Mouse (Mus musculus) MN1 (cell line): ENCODE measurements around the gene Hs6st1.

ENCODE experiments used
- DNase-seq: peaks from one replicate; pipeline ENCODE4 v3.0.0-alpha.2; 2016; ENCODE audit warnings: low spot score

The Hs6st1 gene

DNA sequence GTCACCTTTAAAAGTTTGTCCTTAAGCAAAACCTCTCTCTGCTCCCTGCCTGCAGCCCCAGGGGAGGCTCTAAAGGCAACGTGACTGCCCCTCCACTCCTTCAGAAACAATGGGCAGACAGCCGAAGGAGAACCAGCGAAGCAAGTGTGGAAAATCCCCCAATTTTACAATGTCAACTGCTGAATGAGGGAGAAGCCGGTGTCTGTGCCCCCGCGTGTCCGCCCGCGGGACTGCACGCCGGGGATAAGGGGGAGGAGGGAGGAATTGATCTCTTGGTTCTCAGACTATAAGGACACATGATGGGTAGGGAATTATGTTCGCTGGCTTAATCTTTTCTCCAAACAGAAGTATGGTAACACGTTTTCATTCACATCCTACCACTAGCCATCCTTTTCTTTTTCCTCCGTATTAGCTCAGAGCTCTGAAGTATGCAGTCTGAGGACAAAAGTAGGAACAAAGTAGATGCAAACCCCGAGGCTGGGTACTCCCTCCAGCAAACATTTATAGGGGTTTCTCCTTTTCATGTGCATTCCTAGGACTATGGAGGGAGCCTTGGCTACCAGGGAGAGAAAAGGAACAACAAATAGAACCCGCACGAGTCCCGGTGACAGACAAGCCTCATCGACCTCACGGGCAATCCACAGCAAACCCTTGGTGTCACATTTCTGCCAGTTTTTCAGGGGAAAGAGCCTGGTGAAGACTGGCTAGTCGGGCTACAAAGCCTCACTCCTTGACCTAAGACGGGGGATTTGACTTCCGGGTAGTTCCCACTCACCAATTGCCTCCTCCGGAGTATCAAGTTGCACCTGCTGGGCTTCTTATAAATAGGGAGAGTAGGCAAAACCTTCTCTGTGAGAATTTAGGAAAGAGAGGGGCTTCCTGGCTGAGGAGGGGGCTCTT is 3.1 kb upstream of the Hs6st1 start:
- DNase-seq = peak; percentile 96

- DNase-seq = no peak
Measured at GRCm38 (mm10) chr1:36065761-36066150, 2.4 kb upstream of the Hs6st1 start.

GRCm38 (mm10) chr1:36066216-36066980 is 1.8 kb upstream of the Hs6st1 start:
- peak; percentile 41 for DNase-seq

DNA sequence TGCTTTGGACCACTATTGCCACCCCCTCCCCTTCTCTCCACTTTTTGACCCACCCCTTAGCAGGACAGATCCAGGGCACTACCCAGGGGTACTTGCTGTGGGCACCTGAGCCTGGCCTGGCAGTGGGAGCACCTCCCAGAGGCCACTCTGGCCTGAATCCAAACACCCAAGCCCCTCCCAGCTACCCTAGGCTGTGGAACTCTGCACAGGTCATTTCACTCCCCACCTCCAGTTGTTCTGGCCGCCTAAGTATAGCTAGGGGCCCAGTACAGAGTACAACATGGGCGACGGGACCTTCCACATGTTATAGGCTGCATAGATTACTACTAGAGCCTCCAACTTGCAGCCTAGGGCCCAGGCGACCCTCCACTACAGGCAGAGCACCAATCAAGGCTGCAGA is 999 bp upstream of the Hs6st1 start:
- DNase-seq = peak; percentile 38

DNA sequence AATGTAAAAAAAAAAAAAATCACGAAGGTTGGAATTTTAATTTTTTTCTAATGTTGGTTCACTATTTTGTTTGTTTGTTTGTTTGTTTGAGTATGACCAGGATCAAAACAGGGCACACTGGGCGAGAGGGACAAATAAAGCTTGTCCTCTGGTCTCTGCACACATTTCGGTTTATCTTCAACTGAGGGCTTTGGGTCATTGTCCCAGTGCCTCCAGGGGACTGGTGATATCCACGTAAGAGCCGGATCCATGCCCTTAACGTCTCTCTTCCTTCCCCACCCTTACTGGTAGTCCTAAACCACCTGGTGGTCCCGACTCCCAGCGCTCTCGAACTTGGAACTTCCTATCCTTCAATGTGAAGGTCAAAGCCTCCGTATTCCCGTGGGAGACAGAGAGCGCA is 589 bp upstream of the Hs6st1 start:
- DNase-seq = no peak

DNA sequence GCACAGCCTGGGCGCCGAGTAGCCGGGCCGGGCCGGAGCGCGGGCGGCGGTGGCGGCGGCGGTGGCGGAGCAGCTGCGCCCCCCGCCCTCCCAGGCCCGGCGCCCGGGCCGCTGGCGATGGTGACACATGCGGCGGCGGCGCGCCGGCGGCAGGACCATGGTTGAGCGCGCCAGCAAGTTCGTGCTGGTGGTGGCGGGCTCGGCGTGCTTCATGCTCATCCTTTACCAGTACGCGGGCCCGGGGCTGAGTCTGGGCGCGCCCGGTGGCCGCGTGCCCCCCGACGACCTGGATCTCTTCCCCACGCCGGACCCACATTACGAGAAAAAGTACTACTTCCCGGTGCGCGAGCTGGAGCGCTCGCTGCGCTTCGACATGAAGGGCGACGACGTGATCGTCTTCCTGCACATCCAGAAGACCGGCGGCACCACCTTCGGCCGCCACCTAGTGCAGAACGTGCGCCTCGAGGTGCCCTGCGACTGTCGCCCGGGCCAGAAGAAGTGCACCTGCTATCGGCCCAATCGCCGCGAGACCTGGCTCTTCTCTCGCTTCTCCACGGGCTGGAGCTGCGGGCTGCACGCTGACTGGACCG is 426 bp downstream of the Hs6st1 start:
- peak; percentile 75 for DNase-seq

DNA sequence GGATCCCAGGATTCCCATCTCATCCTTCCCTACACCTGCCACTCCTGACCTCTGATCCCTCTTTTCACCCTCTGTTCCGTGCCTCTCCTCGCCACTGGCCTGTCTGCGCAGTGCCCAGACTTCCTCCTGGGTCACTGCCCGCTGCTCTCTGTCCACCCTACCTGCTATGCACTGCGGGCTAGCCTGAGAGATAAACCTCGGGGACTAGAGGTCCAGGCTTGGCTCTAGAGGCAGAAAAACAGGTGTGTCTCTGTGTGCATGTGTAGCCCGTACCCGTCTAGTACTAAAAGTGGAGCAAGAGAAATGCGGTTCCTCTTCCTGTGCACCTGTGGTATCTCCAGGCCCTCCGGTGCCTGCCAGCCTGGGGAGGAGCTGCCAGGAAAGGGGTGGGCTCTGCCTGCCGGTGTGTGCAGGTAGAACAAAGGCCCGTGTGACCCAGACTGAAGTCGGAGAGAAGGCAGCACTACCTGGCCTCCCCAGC is 1.1 kb downstream of the Hs6st1 start:
- DNase-seq = no peak

GRCm38 (mm10) chr1:36070190-36070589 is 2.0 kb downstream of the Hs6st1 start:
- no peak for DNase-seq

- no peak for DNase-seq
Measured at GRCm38 (mm10) chr1:36070740-36071139, 2.5 kb downstream of the Hs6st1 start.

DNA sequence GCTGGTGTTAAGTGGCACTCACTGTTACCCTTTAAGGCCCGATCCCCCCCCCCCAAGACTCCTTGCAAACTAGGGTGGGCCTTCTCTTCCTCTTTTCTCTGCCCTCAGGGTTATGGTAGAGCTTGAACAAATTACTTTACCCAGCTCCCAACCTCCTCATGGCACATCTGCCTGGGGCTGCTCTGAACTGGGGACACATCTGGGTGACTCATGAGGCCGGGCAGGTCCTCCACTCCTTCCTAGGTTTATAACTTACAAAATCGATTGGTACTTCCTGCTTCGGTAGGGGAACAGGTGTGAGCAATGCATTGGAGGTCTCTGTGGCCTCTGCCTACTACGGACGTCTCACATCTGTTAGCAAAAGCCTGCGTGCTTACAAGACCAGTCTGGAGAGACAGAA is 3.0 kb downstream of the Hs6st1 start:
- DNase-seq = no peak

- DNase-seq = no peak
Measured at GRCm38 (mm10) chr1:36071611-36072010, 3.4 kb downstream of the Hs6st1 start.

GRCm38 (mm10) chr1:36072588-36073556 is 4.7 kb downstream of the Hs6st1 start:
- peak; percentile 49 for DNase-seq

- no peak for DNase-seq
Measured at GRCm38 (mm10) chr1:36073566-36073965, 5.4 kb downstream of the Hs6st1 start.

GRCm38 (mm10) chr1:36074197-36074596 is 6.0 kb downstream of the Hs6st1 start:
- no peak for DNase-seq

- no peak for DNase-seq
Measured at GRCm38 (mm10) chr1:36074968-36075367, 6.8 kb downstream of the Hs6st1 start.

DNA sequence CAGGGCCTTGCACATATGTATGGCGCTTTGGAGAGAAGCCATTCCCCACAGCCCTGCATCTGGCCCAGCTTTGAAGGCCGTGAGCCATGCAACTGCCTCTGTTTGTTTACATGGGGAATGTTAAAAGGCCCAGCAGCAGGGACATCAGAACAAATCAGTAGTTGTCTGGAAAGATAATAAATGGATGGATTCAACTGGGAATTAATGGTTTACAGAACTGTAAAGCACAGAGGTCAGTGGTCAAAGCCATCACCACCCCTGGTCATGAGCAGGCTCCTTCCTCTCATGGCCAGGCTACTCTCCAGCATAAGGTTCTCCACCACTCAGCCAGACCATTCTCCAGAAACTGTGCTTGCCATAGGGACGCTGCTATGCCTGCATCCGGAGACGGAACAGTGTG is 7.5 kb downstream of the Hs6st1 start:
- no peak for DNase-seq

DNA sequence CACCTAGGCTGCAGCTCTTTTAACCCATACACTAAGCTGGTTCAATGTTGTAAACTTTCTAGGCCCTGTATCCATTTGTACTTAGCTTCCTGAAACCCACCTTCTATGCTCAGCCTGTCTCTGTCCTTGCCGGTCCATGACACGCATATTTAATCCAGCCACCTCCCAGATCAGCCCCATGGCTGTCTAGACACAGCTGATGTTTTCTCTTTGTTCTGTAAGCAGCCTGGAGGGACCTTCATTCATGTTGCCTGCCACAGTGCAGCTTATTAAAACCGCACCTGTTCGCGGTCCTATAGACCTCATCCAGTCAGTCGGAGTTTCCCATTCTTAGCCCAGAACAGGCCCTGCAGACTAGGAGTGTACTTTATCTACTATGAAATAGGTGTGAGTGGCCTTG is 8.9 kb downstream of the Hs6st1 start:
- DNase-seq = no peak

DNA sequence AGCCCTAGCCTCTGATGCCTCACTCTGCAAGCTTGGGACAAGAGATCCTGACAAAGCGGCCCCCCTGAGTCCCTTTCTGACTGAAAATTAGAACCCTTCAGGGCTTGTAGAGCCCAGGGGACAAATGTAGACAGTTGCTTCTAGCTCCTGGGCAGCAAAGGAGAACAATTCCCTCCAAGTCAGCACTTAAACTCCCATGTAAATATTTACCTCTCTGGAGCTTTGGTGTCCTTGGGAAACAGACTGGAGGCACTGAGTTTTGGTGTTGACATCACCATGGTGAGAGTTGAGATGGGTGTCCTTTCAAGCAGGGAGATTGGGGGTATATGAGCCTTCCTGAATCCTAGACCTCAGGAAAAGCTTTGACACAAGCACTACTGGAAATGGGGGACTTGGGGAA is 10.1 kb downstream of the Hs6st1 start:
- DNase-seq = no peak

DNA sequence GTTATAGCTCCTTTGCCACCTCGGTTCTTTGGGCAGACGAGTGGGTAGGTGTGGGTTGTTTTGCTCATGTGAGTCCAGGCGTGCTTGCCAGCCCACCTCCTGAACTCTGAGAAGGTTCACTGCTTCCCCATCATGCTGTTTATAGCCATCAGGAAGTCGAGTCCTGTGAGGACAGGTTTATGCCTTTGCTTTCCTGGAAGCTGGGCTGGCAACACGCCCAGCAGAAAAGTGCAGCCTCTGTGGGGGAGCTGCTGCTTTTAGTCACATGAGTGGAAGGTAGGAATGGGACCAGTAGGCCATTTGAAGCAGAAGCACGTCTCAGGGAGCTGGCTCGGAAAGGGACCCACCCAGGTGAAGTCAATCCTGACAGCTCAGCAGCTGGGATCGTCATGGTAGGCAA is 11.5 kb downstream of the Hs6st1 start:
- peak; percentile 62 for DNase-seq

- DNase-seq = no peak
Measured at GRCm38 (mm10) chr1:36080974-36081373, 12.8 kb downstream of the Hs6st1 start.

DNA sequence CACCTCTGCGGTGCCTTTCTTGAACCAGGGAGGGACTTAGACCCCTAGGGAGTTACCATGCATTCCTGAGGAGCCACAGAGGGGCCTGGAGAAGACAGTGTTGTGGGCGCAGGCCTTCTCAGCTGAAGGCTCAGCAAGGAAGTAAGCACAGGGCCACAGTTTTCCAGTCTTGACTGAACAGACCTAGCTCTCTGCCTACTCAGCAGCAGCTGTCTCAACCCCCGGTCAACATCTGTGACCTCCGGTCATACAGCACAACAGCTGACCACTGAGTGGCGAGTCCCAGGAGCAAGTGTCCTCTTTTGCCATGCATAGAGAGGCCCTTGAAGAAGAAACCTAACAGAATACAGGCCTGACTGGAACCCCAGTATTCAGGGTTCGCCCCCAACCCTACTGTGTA is 14.0 kb downstream of the Hs6st1 start:
- no peak for DNase-seq

DNA sequence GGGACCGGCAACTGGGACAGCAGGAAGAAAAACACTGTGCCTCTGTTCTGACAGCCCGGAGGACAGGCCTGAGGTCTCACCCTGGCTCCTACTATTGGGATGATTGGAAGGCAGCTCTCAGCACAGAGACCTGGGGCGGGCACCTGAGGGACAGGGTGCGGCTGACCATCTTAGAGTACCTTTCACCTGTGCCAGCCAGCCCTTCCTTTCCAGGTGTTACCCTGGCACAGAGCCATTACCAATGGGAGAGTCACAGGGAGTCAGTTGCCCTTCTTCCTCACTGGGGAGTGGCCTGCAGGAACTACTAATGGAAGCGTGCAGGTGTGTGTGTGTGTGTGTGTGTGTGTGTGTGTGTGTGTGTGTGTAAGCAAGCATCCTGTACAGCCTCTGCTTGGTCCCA is 15.4 kb downstream of the Hs6st1 start:
- no peak for DNase-seq
